In the genomic region with DNA sequence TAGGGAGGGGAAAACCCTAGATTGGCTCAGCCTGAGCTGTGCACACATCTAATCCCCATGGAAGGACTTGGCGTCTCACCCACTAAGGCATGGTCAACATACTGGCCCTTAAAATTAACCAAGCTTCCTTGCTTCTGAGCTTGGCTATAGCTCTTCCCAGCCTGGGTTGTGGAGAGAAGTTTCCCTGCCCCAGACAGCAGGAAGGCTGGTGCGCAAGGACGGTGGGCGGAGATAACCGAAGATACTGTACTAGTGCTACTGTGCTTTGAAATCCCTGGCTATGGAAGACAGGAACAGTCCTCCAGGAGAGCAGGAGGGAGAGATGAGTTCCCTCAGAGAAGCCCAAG, we compare ENCODE assay signal across 8 mouse cellular contexts. TPM values are rescaled to one million over a fixed set of nuclear protein-coding genes. Genes with fewer than 3 reads are reported as not detected.
DNase-seq lines count a peak whose midpoint lies in the region; ATAC-seq and TF ChIP-seq lines count a peak whose summit lies in the region.

No protein-coding gene starts in this region.

- H3K4me3 ChIP-seq in lung, embryonic 14.5 days (ENCODE audit: low read depth, low read length) = peak overlapping the region; percentile 65
- peak overlapping the region; percentile 92; the same call in 1 of the 2 replicates for H3K4me3 ChIP-seq in embryonic facial prominence, embryonic 11.5 days (ENCODE audit: low read depth, low read length)
- H3K4me3 ChIP-seq in intestine, embryonic 16.5 days (ENCODE audit: low read length) = peak overlapping the region; percentile 80
- peak overlapping the region; percentile 73 for H3K4me3 ChIP-seq in neural tube, embryonic 15.5 days (replicated peaks)

- H3K4me1 ChIP-seq in lung, embryonic 14.5 days (ENCODE audit: insufficient read depth) = peaks cover 15% of the 10 kb centered on the region
- peaks cover 10% of the 10 kb centered on the region for H3K4me1 ChIP-seq in embryonic facial prominence, embryonic 11.5 days (ENCODE audit: control insufficient read depth, insufficient read depth, low read length)
- H3K4me1 ChIP-seq in intestine, embryonic 16.5 days (ENCODE audit: control insufficient read depth, insufficient read depth, low read length) = peaks cover 24% of the 10 kb centered on the region
- H3K4me1 ChIP-seq in neural tube, embryonic 15.5 days = peaks cover 49% of the 10 kb centered on the region

- no peaks in the 10 kb centered on the region for H3K27me3 ChIP-seq in lung, embryonic 14.5 days (ENCODE audit: insufficient read depth, low read length)
- no peaks in the 10 kb centered on the region for H3K27me3 ChIP-seq in embryonic facial prominence, embryonic 11.5 days (ENCODE audit: control insufficient read depth, insufficient read depth, low read length)
- no peaks in the 10 kb centered on the region for H3K27me3 ChIP-seq in intestine, embryonic 16.5 days (replicated peaks; ENCODE audit: control insufficient read depth, insufficient read depth, low read length)
- no peaks in the 10 kb centered on the region for H3K27me3 ChIP-seq in neural tube, embryonic 15.5 days (replicated peaks)

- H3K27ac ChIP-seq in lung, embryonic 14.5 days (ENCODE audit: low read depth) = peak overlapping the region; percentile 78
- peak overlapping the region; percentile 86 for H3K27ac ChIP-seq in embryonic facial prominence, embryonic 11.5 days (replicated peaks; ENCODE audit: low read depth, low read length)
- H3K27ac ChIP-seq in intestine, embryonic 16.5 days (ENCODE audit: low read length) = peak overlapping the region; percentile 81
- H3K27ac ChIP-seq in neural tube, embryonic 15.5 days (replicated peaks) = peak overlapping the region; percentile 97

- peak overlapping the region; percentile 85 for H3K4me2 ChIP-seq in lung, embryonic 14.5 days
- peak overlapping the region; percentile 74 for H3K4me2 ChIP-seq in embryonic facial prominence, embryonic 11.5 days (ENCODE audit: low read depth, low read length)
- peak overlapping the region; percentile 79 for H3K4me2 ChIP-seq in intestine, embryonic 16.5 days (ENCODE audit: low read depth, low read length)
- H3K4me2 ChIP-seq in neural tube, embryonic 15.5 days = peak overlapping the region; percentile 67

- ATAC-seq in lung, embryonic 14.5 days (ENCODE audit: insufficient read depth) = no peak
- no peak for ATAC-seq in embryonic facial prominence, embryonic 11.5 days (replicated peaks; ENCODE audit: insufficient number of reproducible peaks, low FRiP score, low TSS enrichment, low read depth)
- no peak for ATAC-seq in intestine, embryonic 16.5 days
- no peak for ATAC-seq in neural tube, embryonic 15.5 days (ENCODE audit: low FRiP score)

- peak; percentile 22 for DNase-seq in lung, embryonic 14.5 days
- no peak for DNase-seq in lung, postnatal 4 days
- DNase-seq in embryonic facial prominence, embryonic 11.5 days (ENCODE audit: low spot score) = no peak
- no peak for DNase-seq in urinary bladder, postnatal 25 days (ENCODE audit: low spot score)
- no peak for DNase-seq in layer of hippocampus, adult 11-12 months (ENCODE audit: low spot score)
- no peak for DNase-seq in thymus, adult 18-20 months

- H3K36me3 ChIP-seq in lung, embryonic 14.5 days (ENCODE audit: insufficient read depth) = peaks cover 24% of the 10 kb centered on the region
- peaks cover 2% of the 10 kb centered on the region for H3K36me3 ChIP-seq in embryonic facial prominence, embryonic 11.5 days (replicated peaks; ENCODE audit: control insufficient read depth, insufficient read depth, low read depth, low read length)
- peaks cover 7% of the 10 kb centered on the region for H3K36me3 ChIP-seq in intestine, embryonic 16.5 days (ENCODE audit: control insufficient read depth, insufficient read depth, low read length)
- H3K36me3 ChIP-seq in neural tube, embryonic 15.5 days = peaks cover 32% of the 10 kb centered on the region

- H3K9me3 ChIP-seq in lung, embryonic 14.5 days (ENCODE audit: low read depth, low read length) = no peaks in the 10 kb centered on the region
- no peaks in the 10 kb centered on the region for H3K9me3 ChIP-seq in embryonic facial prominence, embryonic 11.5 days (replicated peaks; ENCODE audit: control insufficient read depth, low read length)
- H3K9me3 ChIP-seq in intestine, embryonic 16.5 days (ENCODE audit: control insufficient read depth, low read length) = no peaks in the 10 kb centered on the region
- no peaks in the 10 kb centered on the region for H3K9me3 ChIP-seq in neural tube, embryonic 15.5 days (replicated peaks)

- 51% methylated on average over 5 of the region's 5 CpGs for WGBS in lung, embryonic 14.5 days
- 74% methylated on average over 5 of the region's 5 CpGs for whole genome bisulfite sequencing in embryonic facial prominence, embryonic 11.5 days
- WGBS in intestine, embryonic 16.5 days = 51% methylated on average over 5 of the region's 5 CpGs
- WGBS in neural tube, embryonic 15.5 days = 64% methylated on average over 5 of the region's 5 CpGs

- H3K9ac ChIP-seq in lung, embryonic 14.5 days = peak overlapping the region; percentile 87
- peak overlapping the region; percentile 77 for H3K9ac ChIP-seq in embryonic facial prominence, embryonic 11.5 days (replicated peaks; ENCODE audit: low read length)
- H3K9ac ChIP-seq in intestine, embryonic 16.5 days (ENCODE audit: low read depth, low read length) = peak overlapping the region; percentile 88
- peak overlapping the region; percentile 54 for H3K9ac ChIP-seq in neural tube, embryonic 15.5 days (replicated peaks)

- no peak for TF ChIP-seq CTCF in lung, embryonic 14.5 days (IDR thresholded peaks at IDR 0.05; ENCODE audit: low read depth)

RNA-seq across cellular contexts. Expression of gene Wdr6, which starts 0.8 kb away (rescaled TPM):
- polyA plus RNA-seq in lung, embryonic 14.5 days (2014; fragmentation: Nextera tagmentation; extraction: Ambion mirVana) = 106 and 117 TPM in 2 replicates
- polyA plus RNA-seq in embryonic facial prominence, embryonic 11.5 days (2014; fragmentation: Nextera tagmentation; extraction: Ambion mirVana) = 118 and 130 TPM in 2 replicates
- polyA plus RNA-seq in intestine, embryonic 16.5 days (2015; fragmentation: Nextera tagmentation; extraction: Ambion mirVana) = 60.7 and 64.4 TPM in 2 replicates
- 247 and 279 TPM in 2 replicates for polyA plus RNA-seq in neural tube, embryonic 15.5 days (2015; fragmentation: Nextera tagmentation; extraction: Ambion mirVana)

RNA-seq across cellular contexts. Expression of gene Dalrd3, which starts 9.6 kb away (rescaled TPM):
- polyA plus RNA-seq in lung, embryonic 14.5 days (2014; fragmentation: Nextera tagmentation; extraction: Ambion mirVana) = 112 and 127 TPM in 2 replicates
- polyA plus RNA-seq in embryonic facial prominence, embryonic 11.5 days (2014; fragmentation: Nextera tagmentation; extraction: Ambion mirVana) = 167 and 185 TPM in 2 replicates
- 100 and 115 TPM in 2 replicates for polyA plus RNA-seq in intestine, embryonic 16.5 days (2015; fragmentation: Nextera tagmentation; extraction: Ambion mirVana)
- polyA plus RNA-seq in neural tube, embryonic 15.5 days (2015; fragmentation: Nextera tagmentation; extraction: Ambion mirVana) = 279 and 285 TPM in 2 replicates

RNA-seq across cellular contexts. Expression of gene Ndufaf3, which starts 12.1 kb away (rescaled TPM):
- 39.7 and 46.9 TPM in 2 replicates for polyA plus RNA-seq in lung, embryonic 14.5 days (2014; fragmentation: Nextera tagmentation; extraction: Ambion mirVana)
- polyA plus RNA-seq in embryonic facial prominence, embryonic 11.5 days (2014; fragmentation: Nextera tagmentation; extraction: Ambion mirVana) = 48.4 and 49.0 TPM in 2 replicates
- polyA plus RNA-seq in intestine, embryonic 16.5 days (2015; fragmentation: Nextera tagmentation; extraction: Ambion mirVana) = 41.1 and 42.1 TPM in 2 replicates
- polyA plus RNA-seq in neural tube, embryonic 15.5 days (2015; fragmentation: Nextera tagmentation; extraction: Ambion mirVana) = 75.0 and 78.2 TPM in 2 replicates

RNA-seq across cellular contexts. Expression of gene P4htm, which starts 18.1 kb away (rescaled TPM):
- 5.7 and 6.1 TPM in 2 replicates for polyA plus RNA-seq in lung, embryonic 14.5 days (2014; fragmentation: Nextera tagmentation; extraction: Ambion mirVana)
- 6.4 and 8.1 TPM in 2 replicates for polyA plus RNA-seq in embryonic facial prominence, embryonic 11.5 days (2014; fragmentation: Nextera tagmentation; extraction: Ambion mirVana)
- polyA plus RNA-seq in intestine, embryonic 16.5 days (2015; fragmentation: Nextera tagmentation; extraction: Ambion mirVana) = 4.5 and 5.0 TPM in 2 replicates
- 36.4 and 44.2 TPM in 2 replicates for polyA plus RNA-seq in neural tube, embryonic 15.5 days (2015; fragmentation: Nextera tagmentation; extraction: Ambion mirVana)

RNA-seq across cellular contexts. Expression of gene Impdh2, which starts 19.2 kb away (rescaled TPM):
- polyA plus RNA-seq in lung, embryonic 14.5 days (2014; fragmentation: Nextera tagmentation; extraction: Ambion mirVana) = 199 and 202 TPM in 2 replicates
- 242 and 248 TPM in 2 replicates for polyA plus RNA-seq in embryonic facial prominence, embryonic 11.5 days (2014; fragmentation: Nextera tagmentation; extraction: Ambion mirVana)
- polyA plus RNA-seq in intestine, embryonic 16.5 days (2015; fragmentation: Nextera tagmentation; extraction: Ambion mirVana) = 149 and 173 TPM in 2 replicates
- 105 and 130 TPM in 2 replicates for polyA plus RNA-seq in neural tube, embryonic 15.5 days (2015; fragmentation: Nextera tagmentation; extraction: Ambion mirVana)
